Mouse (Mus musculus): ENCODE data around the gene Kidins220.

GRCm38 (mm10) chr12:25037681-25038472, 63.2 kb downstream of the Kidins220 start:
- no peak for TF ChIP-seq CTCF (IDR thresholded peaks at IDR 0.05; ENCODE audit: borderline replicate concordance, insufficient read depth, low read length)
- TF ChIP-seq POLR2A (IDR thresholded peaks at IDR 0.05; ENCODE audit: low read depth, low read length), result no peak
